Mouse (Mus musculus) MEL (cell line): ENCODE results near the gene Rhobtb1. TPM values are rescaled to one million over a fixed set of nuclear protein-coding genes. Genes with fewer than 3 reads are reported as not detected.

ENCODE experiments used
- DNase-seq: peaks from one replicate; pipeline ENCODE4 v3.0.0; 2011; ENCODE audit warnings: low read depth, low spot score
- H3K27ac ChIP-seq: 2 replicates; pipeline ENCODE4 v1.5.1; 2012; ENCODE audit warnings: low read depth, mild to moderate bottlenecking, control low read depth, low read length, moderate library complexity; ENCODE audit not compliant: control insufficient read depth
- H3K27me3 ChIP-seq, 2 experiments: fragments of 150-350 bp in 1 of 2; sonication (generic) in 1 of 2; 2 replicates each; pipeline ENCODE4 v1.6.1; 2012; ENCODE audit warnings: low read length in 2 of 2, mild to moderate bottlenecking in 2 of 2, improper control_type of control experiment in 1 of 2, moderate library complexity in 1 of 2; ENCODE audit not compliant: insufficient read depth in 2 of 2, control insufficient read depth in 1 of 2
- H3K36me3 ChIP-seq, 2 experiments: 2 replicates each; pipeline ENCODE4 v1.6.1; 2012 to 2014; ENCODE audit warnings: low read length in 2 of 2, improper control_type of control experiment in 1 of 2, inconsistent platforms in 1 of 2, mild to moderate bottlenecking in 1 of 2; ENCODE audit not compliant: insufficient read depth in 2 of 2, control insufficient read depth in 1 of 2
- H3K4me1 ChIP-seq, 2 experiments: fragments of 150-350 bp in 1 of 2; sonication (generic) in 1 of 2; 2 replicates each; pipeline ENCODE4 v1.6.1; 2012; ENCODE audit warnings: low read length in 2 of 2, improper control_type of control experiment in 1 of 2, mild to moderate bottlenecking in 1 of 2; ENCODE audit not compliant: insufficient read depth in 2 of 2, control insufficient read depth in 1 of 2
- H3K4me3 ChIP-seq, 2 experiments: fragments of 150-350 bp in 1 of 2; sonication (generic) in 1 of 2; 2 replicates each; pipeline ENCODE4 v1.5.1; 2012; ENCODE audit warnings: low read depth in 2 of 2, low read length in 2 of 2, mild to moderate bottlenecking in 2 of 2, moderate library complexity in 2 of 2, control low read depth in 1 of 2, improper control_type of control experiment in 1 of 2; ENCODE audit not compliant: control insufficient read depth in 1 of 2, insufficient read depth in 1 of 2
- H3K79me2 ChIP-seq: 2 replicates; pipeline ENCODE4 v1.6.1; 2012; ENCODE audit warnings: mild to moderate bottlenecking, low read length, moderate library complexity; ENCODE audit not compliant: control insufficient read depth, poor library complexity, insufficient read depth
- H3K9ac ChIP-seq: 2 replicates; pipeline ENCODE4 v1.6.1; 2012; ENCODE audit warnings: low read depth, mild to moderate bottlenecking, control low read depth, low read length, moderate library complexity; ENCODE audit not compliant: control insufficient read depth, poor library complexity, severe bottlenecking
- H3K9me3 ChIP-seq: fragments of 150-350 bp; sonication (generic); replicated peaks from 2 replicates; pipeline ENCODE4 v1.6.1; 2012; ENCODE audit warnings: mild to moderate bottlenecking, low read length, improper control_type of control experiment, moderate library complexity; ENCODE audit not compliant: insufficient read depth
- BHLHE40 ChIP-seq: IDR thresholded peaks from 2 replicates; pipeline ENCODE4 v1.6.1; 2012; ENCODE audit warnings: low read depth, mild to moderate bottlenecking, inconsistent platforms, low read length, improper control_type of control experiment, borderline replicate concordance
- CHD2 ChIP-seq: IDR thresholded peaks from 2 replicates; pipeline ENCODE4 v1.6.1; 2011; ENCODE audit warnings: low read length, improper control_type of control experiment
- E2F4 ChIP-seq: IDR thresholded peaks from 2 replicates; pipeline ENCODE4 v1.6.1; 2011; ENCODE audit warnings: low read depth, low read length, improper control_type of control experiment, borderline replicate concordance
- ELF1 ChIP-seq: IDR thresholded peaks from 2 replicates; pipeline ENCODE4 v1.6.1; 2014; ENCODE audit warnings: low read depth, mild to moderate bottlenecking, inconsistent platforms, low read length, improper control_type of control experiment, moderate library complexity
- EP300 ChIP-seq, 2 experiments: IDR thresholded peaks; 2 replicates each; pipeline ENCODE4 v1.6.1; 2011; ENCODE audit warnings: improper control_type of control experiment in 2 of 2, low read length in 2 of 2, low read depth in 1 of 2, mild to moderate bottlenecking in 1 of 2
- GABPA ChIP-seq: IDR thresholded peaks from 2 replicates; pipeline ENCODE4 v1.6.1; 2012; ENCODE audit warnings: low read depth, mild to moderate bottlenecking, inconsistent platforms, low read length, improper control_type of control experiment, moderate library complexity
- GATA1 ChIP-seq: IDR thresholded peaks from 2 replicates; pipeline ENCODE4 v1.6.1; 2011; ENCODE audit warnings: low read depth, low read length, improper control_type of control experiment
- HCFC1 ChIP-seq: IDR thresholded peaks from 2 replicates; pipeline ENCODE4 v1.6.1; 2012; ENCODE audit warnings: low read depth, mild to moderate bottlenecking, inconsistent platforms, low read length, improper control_type of control experiment, moderate library complexity
- JUND ChIP-seq: IDR thresholded peaks from 2 replicates; pipeline ENCODE4 v1.6.1; 2011; ENCODE audit warnings: low read depth, mild to moderate bottlenecking, improper control_type of control experiment, low read length
- KAT2A ChIP-seq: conservative IDR thresholded peaks from 2 replicates; pipeline ENCODE4 v1.6.1; 2012; ENCODE audit warnings: low read depth, low read length, improper control_type of control experiment, inconsistent platforms
- MAFK ChIP-seq: IDR thresholded peaks from 2 replicates; pipeline ENCODE4 v1.6.1; 2011; ENCODE audit warnings: low read depth, mild to moderate bottlenecking, low read length, improper control_type of control experiment, borderline replicate concordance
- MAX ChIP-seq: IDR thresholded peaks from 2 replicates; pipeline ENCODE4 v1.6.1; 2011; ENCODE audit warnings: low read length, improper control_type of control experiment
- MEF2A ChIP-seq: IDR thresholded peaks from 2 replicates; pipeline ENCODE4 v1.6.1; 2014; ENCODE audit warnings: low read depth, mild to moderate bottlenecking, inconsistent platforms, low read length, improper control_type of control experiment; ENCODE audit not compliant: poor library complexity, insufficient replicate concordance, severe bottlenecking; ENCODE audit errors: extremely low read depth
- MXI1 ChIP-seq: IDR thresholded peaks from 2 replicates; pipeline ENCODE4 v1.6.1; 2011; ENCODE audit warnings: mild to moderate bottlenecking, low read depth, low read length, improper control_type of control experiment
- MYB ChIP-seq: IDR thresholded peaks from 2 replicates; pipeline ENCODE4 v1.6.1; 2011; ENCODE audit warnings: mild to moderate bottlenecking, low read depth, low read length, improper control_type of control experiment
- NELFE ChIP-seq: IDR thresholded peaks from 2 replicates; pipeline ENCODE4 v1.6.1; 2011; ENCODE audit warnings: low read depth, low read length, improper control_type of control experiment
- NRF1 ChIP-seq: IDR thresholded peaks from 2 replicates; pipeline ENCODE4 v1.6.1; 2014; ENCODE audit warnings: low read depth, mild to moderate bottlenecking, inconsistent platforms, low read length, improper control_type of control experiment, moderate library complexity; ENCODE audit not compliant: poor library complexity, insufficient read depth, severe bottlenecking
- POLR2A ChIP-seq, 2 experiments: IDR thresholded peaks; 2 replicates each; pipeline ENCODE4 v1.6.1; 2011 to 2012; ENCODE audit warnings: low read length in 2 of 2, mild to moderate bottlenecking in 2 of 2, control low read depth in 1 of 2, improper control_type of control experiment in 1 of 2, low read depth in 1 of 2, moderate library complexity in 1 of 2; ENCODE audit not compliant: control insufficient read depth in 1 of 2, insufficient read depth in 1 of 2, poor library complexity in 1 of 2
- POLR2AphosphoS2 ChIP-seq: IDR thresholded peaks from 2 replicates; pipeline ENCODE4 v1.6.1; 2011; ENCODE audit warnings: low read length, improper control_type of control experiment
- RAD21 ChIP-seq: IDR thresholded peaks from 2 replicates; pipeline ENCODE4 v1.6.1; 2011; ENCODE audit warnings: mild to moderate bottlenecking, low read depth, low read length, improper control_type of control experiment
- RCOR1 ChIP-seq: IDR thresholded peaks from 2 replicates; pipeline ENCODE4 v1.6.1; 2012; ENCODE audit warnings: low read depth, mild to moderate bottlenecking, inconsistent platforms, low read length, improper control_type of control experiment
- SMC3 ChIP-seq: IDR thresholded peaks from 2 replicates; pipeline ENCODE4 v1.6.1; 2011; ENCODE audit warnings: low read depth, low read length, improper control_type of control experiment
- TAL1 ChIP-seq: IDR thresholded peaks from 2 replicates; pipeline ENCODE4 v1.6.1; 2012; ENCODE audit warnings: mild to moderate bottlenecking, inconsistent platforms, low read length, moderate library complexity, mixed read lengths
- TBP ChIP-seq: IDR thresholded peaks from 2 replicates; pipeline ENCODE4 v1.8.0; 2011; ENCODE audit warnings: low read depth, low read length, improper control_type of control experiment
- USF2 ChIP-seq, 2 experiments: IDR thresholded peaks; 2 replicates each; pipeline ENCODE4 v1.6.1; 2011 to 2012; ENCODE audit warnings: improper control_type of control experiment in 2 of 2, low read length in 2 of 2, borderline replicate concordance in 1 of 2, inconsistent platforms in 1 of 2, low read depth in 1 of 2, mild to moderate bottlenecking in 1 of 2; ENCODE audit not compliant: insufficient read depth in 1 of 2
- ZC3H11A ChIP-seq: IDR thresholded peaks from 2 replicates; pipeline ENCODE4 v1.6.1; 2012; ENCODE audit warnings: low read depth, mild to moderate bottlenecking, inconsistent platforms, low read length, improper control_type of control experiment
- ZNF384 ChIP-seq: IDR thresholded peaks from 2 replicates; pipeline ENCODE4 v1.6.1; 2012; ENCODE audit warnings: low read depth, mild to moderate bottlenecking, inconsistent platforms, low read length, improper control_type of control experiment
- polyA plus RNA-seq, 2 experiments: library from polyadenylated mRNA; stranded (reverse) in 1 of 2; unstranded in 1 of 2; fragments of >175 nt in 1 of 2; fragments of >200 nt in 1 of 2; gene quantifications; 2 replicates each; pipeline versions ENCODE4 v1.2.1 to v1.2.4; 2012; ENCODE audit warnings: low replicate concordance in 2 of 2, low read depth in 1 of 2; ENCODE audit not compliant: insufficient read length in 2 of 2, insufficient read depth in 1 of 2, missing spikeins in 1 of 2
- total RNA-seq: library from RNA; depleted of rRNA; stranded (reverse); fragments of 300-350 nt; gene quantifications from 2 replicates; pipeline ENCODE4 v1.2.3, GENCODE M21; 2012

Rhobtb1 gene
- total and polyA plus RNA-seq, 3 experiments, result not detected

GRCm38 (mm10) chr10:69156462-69156861, 5.2 kb downstream of the Rhobtb1 start:
- DNase-seq, result no peak
- TF ChIP-seq KAT2A, result no peak
- TF ChIP-seq E2F4, result no peak
- TF ChIP-seq BHLHE40, result no peak
- no peak for TF ChIP-seq RAD21
- TF ChIP-seq ZNF384, result no peak
- TF ChIP-seq SMC3, result no peak
- TF ChIP-seq CHD2, result no peak
- TF ChIP-seq RCOR1, result no peak
- no peak for TF ChIP-seq ELF1
- TF ChIP-seq TAL1, result no peak
- TF ChIP-seq NRF1, result no peak
- TF ChIP-seq MXI1, result no peak
- no peak for TF ChIP-seq GATA1
- no peak for TF ChIP-seq HCFC1
- TF ChIP-seq EP300 (IDR thresholded peaks at IDR 0.05; ENCODE audit: low read depth in 1 of 2, low read length in 2 of 2), result no peak
- no peak for TF ChIP-seq USF2 (IDR thresholded peaks at IDR 0.05; ENCODE audit: borderline replicate concordance in 1 of 2, insufficient read depth in 1 of 2, low read depth in 1 of 2, low read length in 2 of 2)
- TF ChIP-seq, all 39 proteins: peak for 0
- H3K9me3 ChIP-seq, result no peaks in the 10 kb centered on the region

GRCm38 (mm10) chr10:69157471-69157870, 6.2 kb downstream of the Rhobtb1 start:
- no peak for DNase-seq
- Histone ChIP-seq H3K4me3 (no peak overlapping the region), H3K27ac (no peak overlapping the region), H3K79me2 (no peaks in the 10 kb centered on the region), H3K36me3 (no peaks in the 10 kb centered on the region), H3K9me3 (no peaks in the 10 kb centered on the region), H3K27me3 (no peaks in the 10 kb centered on the region), H3K9ac (no peak overlapping the region), H3K4me1 (no peaks in the 10 kb centered on the region)
- TF ChIP-seq GABPA, result no peak
- no peak for TF ChIP-seq MEF2A
- TF ChIP-seq SMC3, result no peak
- no peak for TF ChIP-seq ZC3H11A
- no peak for TF ChIP-seq POLR2AphosphoS2
- TF ChIP-seq POLR2A (IDR thresholded peaks at IDR 0.05; ENCODE audit: control insufficient read depth in 1 of 2, insufficient read depth in 1 of 2, low read depth in 1 of 2, low read length in 2 of 2, poor library complexity in 1 of 2), result no peak
- no peak for TF ChIP-seq NELFE
- no peak for TF ChIP-seq TBP
- TF ChIP-seq KAT2A, result no peak
- TF ChIP-seq MYB, result no peak
- no peak for TF ChIP-seq GATA1
- TF ChIP-seq TAL1, result no peak
- TF ChIP-seq MXI1, result no peak
- no peak for TF ChIP-seq HCFC1
- no peak for TF ChIP-seq RAD21
- TF ChIP-seq CHD2, result no peak
- TF ChIP-seq JUND, result no peak
- TF ChIP-seq MAX, result no peak
- TF ChIP-seq MAFK, result no peak

More at GRCm38 (mm10) chr10:69156462-69156861, 5.2 kb downstream of the Rhobtb1 start:
- H3K27ac ChIP-seq, result no peak overlapping the region
- H3K36me3 ChIP-seq, result no peaks in the 10 kb centered on the region
- H3K4me3 ChIP-seq, result no peak overlapping the region
- H3K4me1 ChIP-seq, result no peaks in the 10 kb centered on the region
- no peaks in the 10 kb centered on the region for H3K79me2 ChIP-seq
- H3K9ac ChIP-seq, result no peak overlapping the region
- H3K27me3 ChIP-seq, result no peaks in the 10 kb centered on the region
